Mouse (Mus musculus) bone marrow, adult 2 months (tissue): Measurements from ENCODE around the gene Dapk2. TPM values are rescaled to one million over a fixed set of nuclear protein-coding genes. Genes with fewer than 3 reads are reported as not detected.
"Not testable (repeated sequence)": the region's sequence is repeated elsewhere in the genome, so short reads cannot be mapped to it uniquely, and the experiment has no call there.

ENCODE experiments used
- H3K27ac ChIP-seq: fragments of 200-500 bp; 2 replicates; pipeline ENCODE4 v1.5.1; 2012; ENCODE audit warnings: low read depth, mild to moderate bottlenecking, control low read depth, inconsistent platforms, low read length; ENCODE audit not compliant: control insufficient read depth, poor library complexity, insufficient read depth
- H3K4me1 ChIP-seq: fragments of 200-500 bp; 2 replicates; pipeline ENCODE4 v1.6.1; 2011; ENCODE audit warnings: low read length; ENCODE audit not compliant: control insufficient read depth, insufficient read depth
- H3K4me3 ChIP-seq: fragments of 200-500 bp; replicated peaks from 2 replicates; pipeline ENCODE3; 2011; ENCODE audit warnings: mild to moderate bottlenecking, low read depth, low read length, control low read depth; ENCODE audit not compliant: control insufficient read depth
- CTCF ChIP-seq: fragments of 200-500 bp; IDR thresholded peaks from 2 replicates; pipeline ENCODE4 v1.5.1; 2011; ENCODE audit warnings: low read length, control low read depth; ENCODE audit not compliant: control insufficient read depth, insufficient read depth
- POLR2A ChIP-seq: fragments of 200-500 bp; IDR thresholded peaks from 2 replicates; pipeline ENCODE4 v1.6.1; 2011; ENCODE audit warnings: low read depth, mild to moderate bottlenecking, control low read depth, low read length, borderline replicate concordance; ENCODE audit not compliant: control insufficient read depth
- WGBS: fragments of 180-500 bp; shearing (Covaris S2); methylation state at CpG from one replicate; pipeline ENCODE4 v1.1.7; 2018; 5-methylcytosine and 5-hydroxymethylcytosine counted together
- polyA plus RNA-seq: library from polyadenylated mRNA; stranded (reverse); fragments of >200 nt; gene quantifications from 2 replicates; pipeline ENCODE4 v1.2.4, GENCODE M21; 2011; ENCODE audit warnings: low replicate concordance; ENCODE audit not compliant: missing spikeins, insufficient read depth, insufficient read length

Dapk2 gene
- polyA plus RNA-seq, 1 experiment = 33.5 TPM

GRCm38 (mm10) chr9:66282582-66282981 is 124.6 kb downstream of the Dapk2 start:
- Histone ChIP-seq H3K27ac (no peak overlapping the region), H3K4me3 (no peak overlapping the region), H3K4me1 (peaks cover 3% of the 10 kb centered on the region; the same call in 1 of the 2 replicates)
- peak; percentile 27; the same call in 1 of the 2 replicates for TF ChIP-seq CTCF
- TF ChIP-seq POLR2A = no peak
- WGBS = 97% methylated on average over 1 of the region's 1 CpGs

- H3K27ac ChIP-seq = no peak overlapping the region
- no peak overlapping the region for H3K4me3 ChIP-seq
- H3K4me1 ChIP-seq = peaks cover 3% of the 10 kb centered on the region; the same call in 1 of the 2 replicates
- 0% methylated on average over 2 of the region's 2 CpGs for WGBS
- peak; percentile 45; the same call in 1 of the 2 replicates for TF ChIP-seq CTCF
- no peak for TF ChIP-seq POLR2A
Observed at GRCm38 (mm10) chr9:66283565-66284203, 125.7 kb downstream of the Dapk2 start.

DNA sequence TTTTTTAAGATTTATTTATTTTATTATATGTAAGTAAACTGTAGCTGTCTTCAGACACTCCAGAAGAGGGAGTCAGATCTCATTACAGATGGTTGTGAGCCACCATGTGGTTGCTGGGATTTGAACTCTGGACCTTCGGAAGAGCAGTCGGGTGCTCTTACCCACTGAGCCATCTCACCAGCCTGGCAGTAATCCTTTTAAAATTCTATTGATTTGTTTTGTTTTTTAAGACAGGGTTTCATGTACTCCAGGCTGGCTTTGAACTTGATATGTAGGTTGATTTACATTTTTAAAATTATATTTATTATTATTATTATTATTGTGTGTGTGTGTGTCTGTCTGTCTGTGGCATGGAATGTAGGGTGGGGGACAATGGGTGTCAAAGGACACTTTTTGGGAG is 127.2 kb downstream of the Dapk2 start:
- H3K4me1 ChIP-seq, H3K27ac ChIP-seq: not testable (repeated sequence)
- WGBS = 92% methylated on average over 2 of the region's 2 CpGs

GRCm38 (mm10) chr9:66285901-66286300 is 127.9 kb downstream of the Dapk2 start:
- TF ChIP-seq CTCF (no peak), POLR2A (no peak)
- Histone ChIP-seq H3K4me3 (no peak overlapping the region), H3K27ac (no peak overlapping the region), H3K4me1 (no peaks in the 10 kb centered on the region; the same call in 1 of the 2 replicates)
- WGBS = 55% methylated on average over 7 of the region's 7 CpGs

More for the DNA sequence above, 127.2 kb downstream of the Dapk2 start:
- H3K4me3 ChIP-seq = not testable (repeated sequence)

- Histone ChIP-seq H3K27ac (no peak overlapping the region), H3K4me1 (no peaks in the 10 kb centered on the region; the same call in 1 of the 2 replicates), H3K4me3 (no peak overlapping the region)
- WGBS = 94% methylated on average over 2 of the region's 2 CpGs
- TF ChIP-seq POLR2A (no peak), CTCF (no peak)
Observed at GRCm38 (mm10) chr9:66290727-66291126, 132.7 kb downstream of the Dapk2 start.

GRCm38 (mm10) chr9:66293319-66293718 is 135.3 kb downstream of the Dapk2 start:
- Histone ChIP-seq H3K4me1 (no peaks in the 10 kb centered on the region; the same call in 1 of the 2 replicates), H3K27ac (no peak overlapping the region), H3K4me3 (no peak overlapping the region)
- TF ChIP-seq CTCF = no peak
- TF ChIP-seq POLR2A = no peak
- 71% methylated on average over 2 of the region's 2 CpGs for WGBS

DNA sequence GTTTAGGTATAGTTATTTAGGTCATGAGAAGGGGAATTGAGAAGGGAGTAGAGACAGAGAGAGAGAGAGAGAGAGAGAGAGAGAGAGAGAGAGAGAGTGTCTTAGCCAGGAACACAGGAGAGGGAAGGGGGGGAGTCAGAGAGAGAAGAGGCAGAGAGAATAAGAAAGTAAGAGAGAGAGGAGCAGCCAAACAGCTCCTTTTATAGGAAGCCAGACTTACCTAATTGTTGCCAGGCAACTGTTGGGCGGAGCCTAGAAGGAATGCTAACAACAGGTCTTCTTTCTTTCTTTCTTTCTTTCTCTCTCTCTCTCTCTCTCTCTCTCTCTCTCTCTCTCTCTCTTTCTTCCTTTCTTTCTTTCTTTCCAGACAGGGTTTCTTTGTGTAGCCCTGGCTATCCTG is 136.2 kb downstream of the Dapk2 start:
- TF ChIP-seq POLR2A (no peak), CTCF (no peak)
- no peak overlapping the region for H3K27ac ChIP-seq
- WGBS = 90% methylated on average over 1 of the region's 1 CpGs
- H3K4me3 ChIP-seq = no peak overlapping the region
- H3K4me1 ChIP-seq = no peaks in the 10 kb centered on the region; the same call in 1 of the 2 replicates

- Histone ChIP-seq H3K4me3 (no peak overlapping the region), H3K4me1 (no peaks in the 10 kb centered on the region; the same call in 1 of the 2 replicates), H3K27ac (no peak overlapping the region)
- no peak for TF ChIP-seq POLR2A
- TF ChIP-seq CTCF = no peak
- WGBS = 0% methylated on average over 3 of the region's 3 CpGs
Observed at GRCm38 (mm10) chr9:66294980-66295410, 137.0 kb downstream of the Dapk2 start.
